Mouse (Mus musculus) embryonic facial prominence, embryonic 10.5 days (tissue): Measurements from ENCODE around the gene Heatr4. TPM values are rescaled to one million over a fixed set of nuclear protein-coding genes. Genes with fewer than 3 reads are reported as not detected.
"Not testable (repeated sequence)": the region's sequence is repeated elsewhere in the genome, so short reads cannot be mapped to it uniquely, and the experiment has no call there.

Source experiments
- DNase-seq: peaks from one replicate; pipeline ENCODE4 v3.0.0-alpha.2; 2017; ENCODE audit warnings: low spot score
- H3K27ac ChIP-seq: fragments of 300-500 bp; sonication (generic); replicated peaks from 2 replicates; pipeline ENCODE4 v1.5.1; 2016; ENCODE audit warnings: mild to moderate bottlenecking
- H3K27me3 ChIP-seq: fragments of 300-500 bp; sonication (generic); replicated peaks from 2 replicates; pipeline ENCODE4 v1.6.1; 2016; ENCODE audit warnings: low read depth, mild to moderate bottlenecking; ENCODE audit not compliant: poor library complexity, severe bottlenecking
- H3K36me3 ChIP-seq: fragments of 300-500 bp; sonication (generic); replicated peaks from 2 replicates; pipeline ENCODE4 v1.6.1; 2016; ENCODE audit warnings: mild to moderate bottlenecking, moderate library complexity
- H3K4me1 ChIP-seq: fragments of 300-500 bp; sonication (generic); 2 replicates; pipeline ENCODE4 v1.6.1; 2016
- H3K4me3 ChIP-seq: fragments of 300-500 bp; sonication (generic); 2 replicates; pipeline ENCODE4 v1.5.1; 2016; ENCODE audit warnings: mild to moderate bottlenecking, moderate library complexity
- H3K9me3 ChIP-seq: fragments of 300-500 bp; sonication (generic); 2 replicates; pipeline ENCODE4 v1.6.1; 2016; ENCODE audit warnings: mild to moderate bottlenecking
- WGBS: fragments of 180-500 bp; shearing (Covaris S2); methylation state at CpG from one replicate; pipeline ENCODE4 v1.1.7; 2016; 5-methylcytosine and 5-hydroxymethylcytosine counted together
- polyA plus RNA-seq: library from polyadenylated mRNA; unstranded; fragments of >200 nt; fragmentation: Nextera tagmentation; extraction: Ambion mirVana; gene quantifications from 2 replicates; pipeline ENCODE4 v1.2.1, GENCODE M21; 2016

Gene Heatr4
- polyA plus RNA-seq, 1 experiment from 2014 or later: not detected

DNA sequence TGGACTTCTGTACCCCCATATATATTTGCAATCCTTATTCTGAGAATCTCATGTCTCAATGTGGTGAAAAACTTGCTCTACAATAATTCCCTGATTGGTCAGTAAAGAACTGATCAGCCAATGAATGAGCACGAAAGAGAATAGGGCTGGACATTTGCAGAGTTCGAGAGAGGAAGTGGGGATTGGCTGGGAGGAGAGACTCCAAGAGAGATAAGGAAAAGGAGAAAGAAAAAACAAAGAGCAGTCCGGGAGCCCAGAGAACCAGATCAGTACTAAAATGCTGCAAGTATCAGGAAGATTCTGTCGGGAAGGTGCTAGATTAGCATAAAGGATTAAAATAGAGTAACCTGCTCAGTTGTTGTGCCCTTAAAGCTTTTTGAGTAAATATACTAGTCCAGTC is 35.6 kb downstream of the Heatr4 start:
- no peak overlapping the region for H3K27ac ChIP-seq
- H3K9me3 ChIP-seq: no peaks in the 10 kb centered on the region
- peaks cover 25% of the 10 kb centered on the region for H3K36me3 ChIP-seq
- no peaks in the 10 kb centered on the region for H3K27me3 ChIP-seq
- H3K4me1 ChIP-seq: peaks cover 38% of the 10 kb centered on the region
- WGBS: 79% methylated on average over 4 of the region's 4 CpGs
- no peak overlapping the region for H3K4me3 ChIP-seq
- DNase-seq: no peak

DNA sequence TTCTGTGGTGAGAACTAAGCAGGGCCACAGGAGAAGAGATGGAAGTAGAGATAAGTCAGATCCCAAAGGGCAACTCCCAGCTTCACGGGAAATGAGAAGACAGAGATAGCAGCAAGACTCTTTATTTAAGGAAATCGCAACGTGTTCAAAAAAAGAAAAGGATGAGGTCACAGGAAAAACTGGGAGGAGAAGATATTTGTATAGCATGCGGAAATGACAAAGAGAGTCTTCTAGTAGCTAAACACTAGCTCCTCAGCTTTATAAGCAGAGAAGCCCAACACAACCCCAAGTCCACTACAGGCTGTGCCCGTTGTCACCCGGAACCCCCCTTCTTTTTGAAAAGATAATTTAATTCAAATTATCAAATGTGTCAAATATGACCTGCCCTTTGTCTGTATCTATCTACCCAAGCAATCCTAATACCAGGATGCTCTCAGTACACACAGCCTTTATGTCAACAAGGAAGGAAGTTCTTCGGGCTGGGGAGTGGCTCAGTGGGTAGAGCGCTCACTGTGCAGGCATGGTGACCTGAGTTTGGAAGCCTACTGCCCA is 37.3 kb downstream of the Heatr4 start:
- 87% methylated on average over 8 of the region's 8 CpGs for WGBS
- H3K36me3 ChIP-seq: peaks cover 8% of the 10 kb centered on the region
- H3K27me3 ChIP-seq: no peaks in the 10 kb centered on the region
- H3K27ac ChIP-seq: no peak overlapping the region
- peaks cover 24% of the 10 kb centered on the region for H3K4me1 ChIP-seq
- H3K4me3 ChIP-seq: no peak overlapping the region
- H3K9me3 ChIP-seq: no peaks in the 10 kb centered on the region
- DNase-seq: no peak

DNA sequence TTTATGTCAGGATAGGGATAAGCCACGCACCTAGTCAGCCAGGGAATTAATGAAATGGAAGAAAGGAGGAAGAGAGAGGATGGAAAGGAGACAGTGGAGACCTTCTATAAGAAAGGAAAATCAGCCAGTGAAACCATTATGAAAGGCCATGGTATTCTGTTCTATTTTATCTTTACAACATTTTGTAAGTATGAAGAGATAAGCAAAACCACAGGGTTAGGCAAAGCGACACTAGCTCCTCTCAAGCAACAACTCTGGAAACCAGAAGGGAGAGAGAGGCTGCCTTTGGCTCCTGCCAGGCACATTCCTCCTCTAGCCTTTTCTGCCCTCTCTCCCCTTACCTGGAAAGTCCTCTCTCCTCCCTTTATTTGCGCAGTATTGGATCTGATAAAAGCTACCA is 42.7 kb downstream of the Heatr4 start:
- Histone ChIP-seq H3K36me3 (no peaks in the 10 kb centered on the region), H3K4me1 (peaks cover 6% of the 10 kb centered on the region), H3K27ac (no peak overlapping the region), H3K27me3 (no peaks in the 10 kb centered on the region), H3K9me3 (no peaks in the 10 kb centered on the region), H3K4me3 (no peak overlapping the region)
- WGBS: 81% methylated on average over 3 of the region's 3 CpGs
- no peak for DNase-seq

DNA sequence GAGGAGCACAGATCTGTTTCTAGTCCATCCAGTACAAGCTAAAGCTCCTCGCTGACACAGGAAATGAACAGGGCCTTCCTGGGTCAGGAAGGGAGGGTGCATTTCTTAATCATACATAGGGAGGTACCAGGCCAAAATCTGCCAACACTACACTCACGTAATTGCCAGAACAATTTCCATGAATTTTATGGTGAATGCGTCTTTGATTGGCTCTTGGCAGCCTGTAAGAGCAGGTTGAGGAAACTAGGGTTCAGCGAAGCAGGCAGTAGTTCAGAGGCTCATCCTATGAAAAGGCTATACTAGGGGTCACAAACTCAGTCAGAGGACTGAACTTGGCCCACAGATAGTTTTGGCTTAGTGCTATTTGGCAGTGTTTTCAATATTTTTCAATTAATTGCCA is 44.6 kb downstream of the Heatr4 start:
- no peak for DNase-seq
- H3K27me3 ChIP-seq: no peaks in the 10 kb centered on the region
- no peaks in the 10 kb centered on the region for H3K9me3 ChIP-seq
- H3K4me1 ChIP-seq: peaks cover 6% of the 10 kb centered on the region
- H3K27ac ChIP-seq: no peak overlapping the region
- no peak overlapping the region for H3K4me3 ChIP-seq
- WGBS: 67% methylated on average over 4 of the region's 4 CpGs
- no peaks in the 10 kb centered on the region for H3K36me3 ChIP-seq

DNA sequence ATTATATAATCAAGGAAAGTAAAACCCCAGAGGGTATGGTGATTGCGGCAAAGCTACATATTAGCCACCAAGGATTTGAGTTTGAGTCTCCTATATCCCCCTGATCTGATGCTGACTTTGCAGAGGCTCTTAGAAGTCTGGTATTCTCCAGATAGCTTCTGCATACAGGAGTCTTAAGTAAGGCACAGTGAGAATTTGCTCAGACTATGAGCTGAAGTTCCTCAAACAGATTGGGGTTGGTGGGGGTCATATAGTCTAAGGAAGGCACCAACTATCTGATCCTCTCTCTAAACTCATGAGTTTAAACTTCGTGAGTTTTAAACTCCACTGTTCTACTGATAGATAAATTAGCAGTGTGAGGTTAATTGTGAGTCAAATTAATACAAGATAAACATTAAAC is 45.3 kb downstream of the Heatr4 start:
- no peaks in the 10 kb centered on the region for H3K9me3 ChIP-seq
- no peaks in the 10 kb centered on the region for H3K36me3 ChIP-seq
- 78% methylated on average over 2 of the region's 2 CpGs for WGBS
- H3K27me3 ChIP-seq: no peaks in the 10 kb centered on the region
- H3K4me3 ChIP-seq: no peak overlapping the region
- no peak overlapping the region for H3K27ac ChIP-seq
- DNase-seq: no peak
- H3K4me1 ChIP-seq: peaks cover 6% of the 10 kb centered on the region

DNA sequence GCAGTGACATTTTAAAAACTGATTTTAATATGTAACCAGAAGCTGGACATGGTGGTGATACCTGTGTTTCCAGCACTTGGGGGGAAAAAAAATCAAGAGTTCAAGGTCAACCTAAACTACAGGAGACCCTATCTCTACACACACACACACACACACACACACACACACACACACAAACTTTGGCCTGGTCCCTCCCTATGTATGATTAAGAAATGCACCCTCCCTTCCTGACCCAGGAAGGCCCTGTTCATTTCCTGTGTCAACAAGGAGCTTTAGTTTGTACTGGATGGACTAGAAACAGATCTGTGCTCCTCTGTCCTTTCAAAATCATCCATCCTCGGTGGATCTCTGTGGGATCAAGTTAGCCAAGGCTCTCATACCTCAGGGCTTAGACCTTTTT is 46.1 kb downstream of the Heatr4 start:
- not testable (repeated sequence) for H3K36me3 ChIP-seq, H3K4me1 ChIP-seq, H3K27me3 ChIP-seq, DNase-seq, H3K27ac ChIP-seq, H3K4me3 ChIP-seq, H3K9me3 ChIP-seq
- WGBS: 36% methylated on average over 1 of the region's 1 CpGs

DNA sequence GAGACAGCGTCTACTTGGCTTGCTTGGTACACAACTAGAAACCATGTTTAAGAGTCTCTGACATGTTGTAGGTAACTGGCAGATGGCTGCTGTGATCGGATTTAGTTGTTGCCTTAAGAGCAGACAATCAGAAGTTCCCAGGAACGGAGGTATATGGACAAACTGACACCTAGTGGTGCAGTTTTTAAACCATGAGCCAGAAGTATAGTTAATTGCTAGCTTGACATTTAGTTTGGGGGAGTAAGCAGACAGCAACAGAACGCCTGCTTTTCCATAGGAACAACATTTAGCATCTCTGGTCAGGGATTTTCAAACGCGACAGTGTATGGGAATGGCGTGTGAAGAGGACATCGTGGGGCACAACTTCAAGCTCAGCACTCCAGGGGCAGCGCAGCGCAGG is 47.1 kb downstream of the Heatr4 start:
- Histone ChIP-seq H3K36me3 (no peaks in the 10 kb centered on the region), H3K27ac (no peak overlapping the region), H3K4me1 (peaks cover 6% of the 10 kb centered on the region), H3K4me3 (no peak overlapping the region), H3K9me3 (no peaks in the 10 kb centered on the region), H3K27me3 (no peaks in the 10 kb centered on the region)
- no peak for DNase-seq
- 70% methylated on average over 10 of the region's 10 CpGs for WGBS

DNA sequence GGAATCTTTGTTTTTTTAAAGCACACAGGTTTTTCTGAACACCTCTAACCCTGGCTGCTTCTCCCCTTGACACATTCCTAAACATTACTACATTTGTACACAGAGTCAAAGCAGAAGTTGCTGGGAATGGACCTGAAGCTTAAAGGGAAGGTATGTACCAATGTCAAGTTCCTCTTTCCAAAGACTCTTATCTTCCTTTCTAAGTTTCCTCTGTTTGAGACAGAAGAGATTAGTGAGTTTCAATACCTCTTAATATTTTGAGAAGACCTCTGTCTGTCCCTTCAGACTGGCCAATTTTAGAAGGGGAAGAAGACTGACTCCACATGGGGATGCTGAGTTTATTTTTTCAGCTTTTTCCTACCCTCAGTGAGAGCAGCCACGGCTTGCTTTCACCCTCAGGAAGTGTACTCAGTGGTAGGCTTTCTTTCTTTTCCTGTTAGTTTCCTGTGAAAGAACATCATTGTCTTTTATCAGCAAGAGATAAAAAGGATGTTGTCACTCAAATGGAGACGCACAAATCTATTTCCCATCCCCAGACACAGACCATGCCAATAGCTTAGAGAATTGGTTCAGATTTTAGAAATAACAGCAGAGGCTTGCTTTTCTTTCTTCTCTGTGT is 55.4 kb downstream of the Heatr4 start:
- DNase-seq: no peak
- H3K27ac ChIP-seq: no peak overlapping the region
- H3K4me1 ChIP-seq: peaks cover 7% of the 10 kb centered on the region
- H3K36me3 ChIP-seq: no peaks in the 10 kb centered on the region
- H3K27me3 ChIP-seq: no peaks in the 10 kb centered on the region
- no peak overlapping the region for H3K4me3 ChIP-seq
- 31% methylated on average over 2 of the region's 2 CpGs for WGBS
- no peaks in the 10 kb centered on the region for H3K9me3 ChIP-seq

DNA sequence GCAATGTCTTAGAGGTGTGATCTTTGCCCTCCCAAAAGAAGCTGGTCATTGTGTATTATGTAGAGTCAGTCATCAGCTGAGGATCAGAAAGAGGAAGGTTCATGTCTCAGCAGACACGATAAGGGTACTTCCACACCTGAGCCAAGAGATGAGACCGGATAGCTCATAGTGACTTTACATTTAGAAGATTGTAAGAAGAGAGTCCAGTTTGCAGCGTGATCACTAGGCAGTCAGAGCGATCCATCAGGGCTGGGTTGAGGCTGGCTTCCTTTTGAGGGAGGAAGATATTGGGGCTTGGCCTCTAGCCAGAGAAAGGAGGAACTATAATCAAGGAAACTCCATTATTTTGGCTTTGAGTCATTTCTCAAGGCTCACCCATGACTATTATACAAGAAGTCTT is 56.9 kb downstream of the Heatr4 start:
- Histone ChIP-seq H3K4me3 (no peak overlapping the region), H3K36me3 (no peaks in the 10 kb centered on the region), H3K27ac (no peak overlapping the region), H3K9me3 (no peaks in the 10 kb centered on the region), H3K27me3 (no peaks in the 10 kb centered on the region), H3K4me1 (peaks cover 23% of the 10 kb centered on the region)
- DNase-seq: no peak
- WGBS: 85% methylated on average over 4 of the region's 4 CpGs

DNA sequence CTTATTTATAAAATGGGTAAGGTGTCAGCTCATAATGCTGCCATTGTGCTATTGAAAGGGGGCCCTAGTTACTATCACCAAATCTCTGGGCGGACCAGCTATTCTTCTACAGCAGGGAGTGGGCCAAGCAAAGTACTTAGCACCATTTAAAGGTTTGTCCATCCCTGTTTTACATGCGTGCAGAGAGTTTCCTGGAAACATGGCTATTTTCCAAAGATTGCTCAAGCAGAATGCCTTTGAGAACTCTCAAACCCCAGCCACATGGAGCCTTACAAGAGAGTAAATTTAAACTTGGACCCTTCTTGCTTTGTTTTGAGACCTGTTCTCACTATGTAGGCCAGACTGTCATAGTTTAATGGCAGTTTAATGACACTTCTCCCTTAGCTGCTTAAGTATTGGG is 58.6 kb downstream of the Heatr4 start:
- H3K4me1 ChIP-seq: peaks cover 25% of the 10 kb centered on the region
- H3K27ac ChIP-seq: no peak overlapping the region
- DNase-seq: no peak
- H3K9me3 ChIP-seq: no peaks in the 10 kb centered on the region
- no peaks in the 10 kb centered on the region for H3K27me3 ChIP-seq
- no peak overlapping the region for H3K4me3 ChIP-seq
- WGBS: 88% methylated on average over 2 of the region's 2 CpGs
- H3K36me3 ChIP-seq: no peaks in the 10 kb centered on the region

DNA sequence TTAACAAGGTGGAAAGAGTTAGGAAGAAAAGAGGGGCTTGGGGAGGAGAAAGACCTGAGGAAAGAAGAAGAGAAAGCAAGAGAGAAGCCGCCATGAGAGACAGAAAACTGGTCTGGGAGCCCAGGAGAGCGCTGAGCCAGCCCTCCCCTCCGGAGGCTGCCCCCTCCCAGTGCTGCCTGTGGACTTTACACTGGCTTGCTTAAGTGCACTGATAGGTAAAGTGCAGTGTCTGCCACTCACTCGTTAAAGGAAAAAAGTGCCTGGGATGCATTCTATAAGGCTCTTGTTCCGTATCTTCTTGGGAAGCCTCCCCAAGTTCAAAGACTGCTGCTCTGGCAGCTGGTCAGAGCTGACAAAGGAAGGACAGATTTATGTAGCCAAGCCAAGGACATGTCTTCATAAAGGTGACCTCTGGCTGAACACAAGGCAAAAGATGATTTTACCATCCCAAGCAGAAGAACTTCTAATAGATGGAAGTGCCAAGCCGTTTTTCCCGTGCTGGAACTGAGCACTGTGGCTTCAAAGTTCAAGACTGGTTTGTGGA is 59.4 kb downstream of the Heatr4 start:
- Histone ChIP-seq H3K27me3 (no peaks in the 10 kb centered on the region), H3K4me1 (peaks cover 34% of the 10 kb centered on the region), H3K4me3 (no peak overlapping the region), H3K36me3 (no peaks in the 10 kb centered on the region), H3K9me3 (no peaks in the 10 kb centered on the region), H3K27ac (no peak overlapping the region; the same call in 1 of the 2 replicates)
- 62% methylated on average over 7 of the region's 7 CpGs for WGBS
- no peak for DNase-seq

DNA sequence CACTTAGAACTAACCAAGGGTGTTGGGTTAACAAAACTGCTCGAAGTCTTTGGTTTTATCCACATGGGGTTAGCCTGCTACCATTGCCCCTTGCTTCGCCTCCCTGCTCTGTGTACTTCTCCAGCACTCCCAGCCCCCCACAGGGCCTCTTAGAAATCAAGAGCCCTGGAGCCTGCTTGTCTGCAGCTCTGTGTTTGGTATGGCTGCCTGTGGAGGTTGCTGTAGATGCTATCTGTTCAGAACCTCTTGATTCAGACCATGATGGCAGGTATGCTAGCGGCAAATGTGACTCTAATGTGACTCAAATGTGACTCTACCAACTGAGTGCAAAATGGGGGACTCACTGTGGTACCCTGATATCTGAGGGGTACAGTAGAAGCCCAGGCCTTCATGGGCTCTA is 60.3 kb downstream of the Heatr4 start:
- no peaks in the 10 kb centered on the region for H3K36me3 ChIP-seq
- H3K27ac ChIP-seq: no peak overlapping the region
- WGBS: 49% methylated on average over 3 of the region's 3 CpGs
- peaks cover 38% of the 10 kb centered on the region for H3K4me1 ChIP-seq
- peak; percentile 25 for DNase-seq
- H3K4me3 ChIP-seq: no peak overlapping the region
- no peaks in the 10 kb centered on the region for H3K9me3 ChIP-seq
- H3K27me3 ChIP-seq: no peaks in the 10 kb centered on the region

DNA sequence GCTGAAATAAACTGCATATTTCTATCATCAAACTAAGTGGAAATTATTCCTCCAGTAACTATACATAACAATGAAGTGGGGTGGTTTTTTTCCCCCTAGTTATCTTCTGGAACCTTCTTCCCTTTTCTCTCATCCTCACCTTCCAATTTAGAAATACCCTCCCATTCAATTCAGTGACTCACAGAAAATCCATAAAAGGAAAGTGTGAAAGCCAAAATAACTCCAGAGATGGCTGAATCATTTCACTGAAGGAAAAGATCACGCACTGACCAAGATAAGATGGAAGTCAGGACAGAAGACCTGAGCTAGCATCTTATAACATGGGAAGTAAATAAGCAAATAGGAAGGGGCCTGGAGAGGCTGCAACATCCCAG is 61.2 kb downstream of the Heatr4 start:
- no peaks in the 10 kb centered on the region for H3K27me3 ChIP-seq
- H3K27ac ChIP-seq: no peak overlapping the region
- peak overlapping the region; percentile 90; the same call in 1 of the 2 replicates for H3K4me3 ChIP-seq
- no peak for DNase-seq
- no peaks in the 10 kb centered on the region for H3K9me3 ChIP-seq
- H3K4me1 ChIP-seq: peaks cover 38% of the 10 kb centered on the region
- no peaks in the 10 kb centered on the region for H3K36me3 ChIP-seq
- 85% methylated on average over 1 of the region's 1 CpGs for WGBS
